Mouse (Mus musculus) spleen, adult 2 months (tissue): ENCODE results near the gene Slc27a1.

Experiments
- CTCF ChIP-seq: fragments of 200-500 bp; IDR thresholded peaks from 2 replicates; pipeline ENCODE4 v1.5.1; 2011; ENCODE audit warnings: mild to moderate bottlenecking, inconsistent platforms; ENCODE audit not compliant: insufficient read depth, insufficient read length, insufficient replicate concordance; ENCODE audit errors: extremely low read depth
- POLR2A ChIP-seq: fragments of 200-500 bp; IDR thresholded peaks from 2 replicates; pipeline ENCODE4 v1.6.1; 2011; ENCODE audit warnings: low read depth, low read length, inconsistent platforms

- TF ChIP-seq CTCF, result no peak
- TF ChIP-seq POLR2A, result peak; percentile 16
Measured at GRCm38 (mm10) chr8:71537028-71537867, 31.4 kb upstream of the Slc27a1 start, which contains the start of gene Bst2.
